Mouse (Mus musculus) forebrain, embryonic 11.5 days (tissue): ENCODE data around the gene Tspan33. TPM values are rescaled to one million over a fixed set of nuclear protein-coding genes. Genes with fewer than 3 reads are reported as not detected.
A peak's percentile ranks its signal among the peaks of the same experiment; 100 is the strongest.

Experiments used
- ATAC-seq: fragments of 200-750 bp; cut with Nextera tagmentation; replicated peaks from 2 replicates; pipeline ENCODE4 v1.8.0; 2017; ENCODE audit warnings: moderate TSS enrichment; ENCODE audit not compliant: low FRiP score
- DNase-seq: peaks from one replicate; pipeline ENCODE4 v3.0.0-alpha.2; 2017; ENCODE audit warnings: low spot score
- H3K27ac ChIP-seq: fragments of 300-500 bp; sonication (generic); 2 replicates; pipeline ENCODE4 v1.5.1; 2014; ENCODE audit warnings: low read depth, low read length
- H3K27me3 ChIP-seq: fragments of 300-500 bp; sonication (generic); 2 replicates; pipeline ENCODE4 v1.6.1; 2014; ENCODE audit warnings: mild to moderate bottlenecking, low read length, mixed read lengths; ENCODE audit not compliant: control insufficient read depth, insufficient read depth
- H3K36me3 ChIP-seq: fragments of 300-500 bp; sonication (generic); 2 replicates; pipeline ENCODE4 v1.6.1; 2014; ENCODE audit warnings: mild to moderate bottlenecking, low read length, moderate library complexity, mixed read lengths; ENCODE audit not compliant: control insufficient read depth, insufficient read depth
- H3K4me1 ChIP-seq: fragments of 300-500 bp; sonication (generic); replicated peaks from 2 replicates; pipeline ENCODE4 v1.6.1; 2014; ENCODE audit warnings: low read length, mixed read lengths; ENCODE audit not compliant: control insufficient read depth, insufficient read depth
- H3K4me2 ChIP-seq: fragments of 300-500 bp; sonication (generic); 2 replicates; pipeline ENCODE4 v1.6.1; 2014; ENCODE audit warnings: low read depth, mild to moderate bottlenecking, low read length, moderate library complexity, mixed read lengths; ENCODE audit not compliant: severe bottlenecking
- H3K4me3 ChIP-seq: fragments of 300-500 bp; sonication (generic); 2 replicates; pipeline ENCODE4 v1.5.1; 2014; ENCODE audit warnings: low read depth, low read length
- H3K9ac ChIP-seq: fragments of 300-500 bp; sonication (generic); 2 replicates; pipeline ENCODE4 v1.6.1; 2014; ENCODE audit warnings: low read length
- H3K9me3 ChIP-seq: fragments of 300-500 bp; sonication (generic); 2 replicates; pipeline ENCODE4 v1.6.1; 2016; ENCODE audit warnings: low read length, mixed read lengths; ENCODE audit not compliant: control insufficient read depth
- WGBS: fragments of 180-500 bp; shearing (Covaris S2); extraction: QIAGEN DNeasy Blood & Tissue Kit; methylation state at CpG from one replicate; pipeline ENCODE4 v1.1.7; 2014; 5-methylcytosine and 5-hydroxymethylcytosine counted together
- polyA plus RNA-seq: library from polyadenylated mRNA; unstranded; fragments of >200 nt; fragmentation: Nextera tagmentation; extraction: Ambion mirVana; gene quantifications from 2 replicates; pipeline ENCODE4 v1.2.1, GENCODE M21; 2014

Tspan33 gene
- polyA plus RNA-seq, 1 experiment from 2014 or later = 7.4 TPM

DNA sequence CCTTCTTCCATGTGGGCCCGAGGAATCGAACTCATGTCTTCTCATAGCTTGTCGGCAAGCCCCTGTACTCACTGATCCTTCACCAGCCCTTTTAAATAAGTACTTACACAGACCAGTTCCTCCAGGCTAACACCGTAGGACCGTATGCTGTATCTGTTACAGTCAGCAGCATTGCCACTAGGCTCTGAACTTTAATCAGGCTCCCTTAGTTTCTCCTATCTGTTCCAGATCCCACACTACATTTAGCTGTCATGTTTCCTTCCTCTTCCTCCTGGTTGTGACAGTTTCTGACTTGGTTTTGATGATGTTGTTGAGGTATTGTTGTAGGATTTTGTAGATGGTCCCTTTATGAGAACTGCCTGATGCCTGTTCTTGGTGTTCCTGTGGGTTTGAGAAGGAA is 10.1 kb downstream of the Tspan33 start:
- H3K4me1 ChIP-seq = peaks cover 6% of the 10 kb centered on the region; the same call in 1 of the 2 replicates
- H3K36me3 ChIP-seq = no peaks in the 10 kb centered on the region
- no peak for DNase-seq
- no peak overlapping the region for H3K4me2 ChIP-seq
- no peak overlapping the region for H3K9ac ChIP-seq
- ATAC-seq = no peak
- no peak overlapping the region for H3K4me3 ChIP-seq
- 91% methylated on average over 5 of the region's 5 CpGs for WGBS
- H3K27ac ChIP-seq = no peak overlapping the region
- no peaks in the 10 kb centered on the region for H3K27me3 ChIP-seq
- H3K9me3 ChIP-seq = no peaks in the 10 kb centered on the region

DNA sequence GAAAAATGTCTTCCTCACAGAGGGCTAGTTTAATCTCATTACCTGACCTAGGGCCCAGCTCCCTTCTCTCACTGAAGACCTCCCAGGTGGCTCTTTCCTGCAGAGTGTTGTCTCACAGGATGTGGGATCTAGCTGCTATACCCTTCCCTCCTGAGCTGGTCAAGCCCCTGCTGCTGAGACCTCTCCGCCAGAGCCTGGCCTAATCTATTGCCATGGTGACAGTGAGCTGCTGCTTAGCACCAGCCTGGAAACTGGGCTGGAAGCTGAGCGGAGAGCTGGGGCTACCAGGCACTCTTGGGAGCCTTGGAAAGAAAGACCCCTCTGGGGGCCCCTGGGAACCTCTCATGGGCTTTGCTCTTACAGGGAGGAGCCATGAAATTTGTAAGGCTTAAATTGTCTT is 13.9 kb downstream of the Tspan33 start:
- H3K4me1 ChIP-seq = peaks cover 6% of the 10 kb centered on the region; the same call in 1 of the 2 replicates
- H3K27me3 ChIP-seq = no peaks in the 10 kb centered on the region
- H3K4me2 ChIP-seq = no peak overlapping the region
- ATAC-seq = peak; percentile 89
- H3K27ac ChIP-seq = no peak overlapping the region; the same call in 1 of the 2 replicates
- peak; percentile 73 for DNase-seq
- no peak overlapping the region for H3K4me3 ChIP-seq
- H3K9ac ChIP-seq = no peak overlapping the region
- WGBS = 0% methylated on average over 2 of the region's 2 CpGs
- no peaks in the 10 kb centered on the region for H3K9me3 ChIP-seq
- H3K36me3 ChIP-seq = no peaks in the 10 kb centered on the region

- Histone ChIP-seq H3K27me3 (no peaks in the 10 kb centered on the region), H3K4me2 (no peak overlapping the region), H3K27ac (no peak overlapping the region), H3K4me1 (peaks cover 6% of the 10 kb centered on the region; the same call in 1 of the 2 replicates), H3K36me3 (no peaks in the 10 kb centered on the region), H3K9me3 (no peaks in the 10 kb centered on the region), H3K9ac (no peak overlapping the region), H3K4me3 (no peak overlapping the region)
- DNase-seq (no peak), ATAC-seq (no peak)
- 67% methylated on average over 3 of the region's 3 CpGs for WGBS
Measured at GRCm38 (mm10) chr6:29711318-29711717, 17.3 kb downstream of the Tspan33 start.

GRCm38 (mm10) chr6:29712011-29712584 is 18.1 kb downstream of the Tspan33 start:
- no peaks in the 10 kb centered on the region for H3K36me3 ChIP-seq
- no peak for DNase-seq

DNA sequence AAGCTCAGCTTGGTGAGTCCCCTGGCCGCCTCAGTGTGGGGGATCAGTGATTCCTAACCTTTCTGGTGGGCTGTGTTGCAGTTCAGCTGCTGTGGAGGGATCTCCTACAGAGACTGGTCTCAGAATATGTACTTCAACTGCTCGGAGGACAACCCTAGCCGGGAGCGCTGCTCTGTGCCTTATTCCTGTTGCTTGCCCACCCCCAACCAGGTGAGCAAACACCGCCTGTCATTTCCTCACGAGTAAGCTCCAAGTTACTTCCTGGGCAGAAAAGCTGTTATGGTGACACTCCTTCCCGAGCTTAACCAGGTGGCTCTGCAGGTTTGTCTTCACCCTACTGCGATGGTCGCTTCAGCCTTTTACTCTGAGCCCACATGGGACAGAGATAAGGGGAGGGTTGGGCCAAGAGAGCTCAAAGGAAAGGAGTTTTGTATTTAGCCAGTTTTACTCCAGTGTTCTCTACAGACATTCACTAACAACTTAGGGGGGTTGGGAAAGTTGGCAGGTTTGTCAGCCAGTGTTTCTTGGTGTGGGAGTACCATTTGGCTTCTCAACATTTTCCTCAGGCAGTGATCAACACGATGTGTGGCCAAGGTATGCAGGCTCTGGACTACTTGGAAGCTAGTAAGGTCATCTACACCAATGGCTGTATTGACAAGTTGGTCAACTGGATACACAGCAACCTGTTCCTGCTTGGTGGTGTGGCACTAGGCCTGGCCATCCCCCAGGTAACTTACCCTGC is 22.8 kb downstream of the Tspan33 start:
- Histone ChIP-seq H3K4me1 (peaks cover 10% of the 10 kb centered on the region), H3K27me3 (no peaks in the 10 kb centered on the region), H3K27ac (no peak overlapping the region), H3K9me3 (no peaks in the 10 kb centered on the region), H3K4me2 (no peak overlapping the region), H3K36me3 (no peaks in the 10 kb centered on the region), H3K9ac (no peak overlapping the region), H3K4me3 (no peak overlapping the region)
- DNase-seq = no peak
- 82% methylated on average over 10 of the region's 10 CpGs for WGBS
- ATAC-seq = no peak

More at GRCm38 (mm10) chr6:29712011-29712584, 18.1 kb downstream of the Tspan33 start:
- H3K27ac ChIP-seq = no peak overlapping the region
- H3K9ac ChIP-seq = no peak overlapping the region
- no peak overlapping the region for H3K4me2 ChIP-seq
- ATAC-seq = peak; percentile 29; the same call in 1 of the 2 replicates
- no peaks in the 10 kb centered on the region for H3K9me3 ChIP-seq
- 55% methylated on average over 3 of the region's 3 CpGs for WGBS
- H3K27me3 ChIP-seq = no peaks in the 10 kb centered on the region
- H3K4me3 ChIP-seq = no peak overlapping the region
- peaks cover 6% of the 10 kb centered on the region; the same call in 1 of the 2 replicates for H3K4me1 ChIP-seq

DNA sequence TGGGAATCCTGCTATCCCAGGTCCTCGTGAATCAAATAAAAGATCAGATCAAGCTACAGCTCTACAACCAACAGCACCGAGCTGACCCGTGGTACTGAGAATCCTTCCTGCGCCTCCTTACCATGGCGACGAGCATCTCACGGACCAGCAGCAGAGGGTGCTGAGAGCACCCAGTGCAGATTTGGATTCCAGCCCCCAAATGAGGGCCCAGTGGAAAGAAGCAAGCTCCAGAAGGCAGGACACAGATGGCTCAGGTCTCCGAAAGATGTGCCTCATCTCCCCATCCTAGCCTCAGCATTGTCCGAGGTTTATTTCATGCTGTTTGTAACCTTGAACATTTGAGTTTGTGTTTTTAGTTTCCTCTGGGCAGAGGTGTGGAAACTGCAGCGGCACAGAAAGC is 23.5 kb downstream of the Tspan33 start:
- Histone ChIP-seq H3K9me3 (no peaks in the 10 kb centered on the region), H3K9ac (no peak overlapping the region), H3K4me1 (peaks cover 10% of the 10 kb centered on the region), H3K4me3 (no peak overlapping the region), H3K27ac (no peak overlapping the region), H3K4me2 (no peak overlapping the region), H3K36me3 (no peaks in the 10 kb centered on the region), H3K27me3 (no peaks in the 10 kb centered on the region)
- WGBS = 55% methylated on average over 10 of the region's 10 CpGs
- ATAC-seq = no peak
- no peak for DNase-seq

DNA sequence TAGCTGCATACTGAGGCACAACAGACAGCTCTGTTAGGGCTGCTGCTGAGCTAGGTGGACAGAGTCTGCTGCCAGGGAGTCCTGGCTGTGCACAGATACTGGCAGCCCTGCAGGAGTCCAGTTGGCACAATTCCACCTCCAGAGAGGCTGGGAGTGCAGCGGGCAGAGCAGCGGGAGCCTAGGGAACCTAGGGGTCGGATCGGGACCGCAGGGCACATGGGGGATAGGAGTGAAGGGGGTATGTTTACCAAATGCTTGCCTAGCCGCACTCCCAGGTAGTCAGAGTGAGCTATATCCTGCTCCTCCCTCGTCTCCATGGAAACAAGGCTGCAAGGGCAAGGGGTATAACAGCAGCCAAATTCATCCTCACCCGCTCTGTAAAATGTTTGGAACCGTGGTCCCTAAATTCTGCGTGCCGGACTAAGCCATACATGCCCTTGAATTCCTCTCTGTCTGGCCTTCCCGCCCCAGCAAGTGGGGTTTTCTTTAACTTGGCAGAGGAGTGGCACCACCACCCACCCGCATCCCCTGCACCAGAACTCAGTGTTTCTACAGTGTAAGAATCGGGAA is 24.0 kb downstream of the Tspan33 start:
- Histone ChIP-seq H3K9ac (no peak overlapping the region), H3K27me3 (no peaks in the 10 kb centered on the region), H3K4me3 (no peak overlapping the region), H3K9me3 (no peaks in the 10 kb centered on the region), H3K36me3 (no peaks in the 10 kb centered on the region), H3K4me1 (peaks cover 10% of the 10 kb centered on the region), H3K4me2 (peak overlapping the region; percentile 8; the same call in 1 of the 2 replicates), H3K27ac (no peak overlapping the region)
- 21% methylated on average over 14 of the region's 14 CpGs for WGBS
- 0 out of 2 replicates have a peak, but pooled peaks have one; percentile 30 for ATAC-seq
- no peak for DNase-seq

DNA sequence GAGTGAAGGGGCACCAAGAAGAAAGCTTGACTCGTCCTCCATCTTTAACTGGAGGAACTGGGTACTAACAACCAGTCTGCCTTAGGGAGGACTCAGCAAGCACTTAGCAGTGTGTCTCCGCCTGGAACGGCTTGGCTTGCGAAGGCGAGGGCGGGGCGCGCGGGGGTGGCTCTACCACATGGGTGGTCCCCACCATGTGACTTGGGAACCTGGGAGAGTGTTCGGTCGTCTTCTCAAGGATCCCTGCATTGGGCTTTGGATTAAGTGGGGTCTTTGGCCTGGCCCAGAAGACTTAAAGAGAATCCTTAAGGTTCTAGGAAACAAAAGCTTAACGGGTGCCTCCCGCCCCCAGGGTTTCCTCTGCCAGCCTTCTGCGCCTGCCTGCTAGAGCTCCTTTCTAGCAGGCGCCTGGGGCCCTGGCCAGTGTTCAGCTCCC is 24.9 kb downstream of the Tspan33 start:
- peak overlapping the region; percentile 13 for H3K9ac ChIP-seq
- ATAC-seq (peak; percentile 65), DNase-seq (peak; percentile 81)
- no peaks in the 10 kb centered on the region for H3K36me3 ChIP-seq
- H3K27ac ChIP-seq = no peak overlapping the region
- 3% methylated on average over 15 of the region's 15 CpGs for WGBS
- peaks cover 12% of the 10 kb centered on the region for H3K4me1 ChIP-seq
- H3K9me3 ChIP-seq = no peaks in the 10 kb centered on the region
- H3K27me3 ChIP-seq = no peaks in the 10 kb centered on the region
- H3K4me3 ChIP-seq = peak overlapping the region; percentile 21
- H3K4me2 ChIP-seq = peak overlapping the region; percentile 40
